Mouse (Mus musculus) cerebellum, adult 2 months (tissue): Measurements from ENCODE around the gene Rpia. TPM values are rescaled to one million over a fixed set of nuclear protein-coding genes. Genes with fewer than 3 reads are reported as not detected.

Experiments used
- DNase-seq, 2 experiments: peaks; one replicate each; pipeline ENCODE4 v3.0.0; 2021
- H3K27ac ChIP-seq: fragments of 200-500 bp; 2 replicates; pipeline ENCODE4 v1.5.1; 2012; ENCODE audit warnings: low read length, control low read depth, inconsistent platforms; ENCODE audit not compliant: insufficient read depth
- H3K27me3 ChIP-seq: fragments of 200-500 bp; 2 replicates; pipeline ENCODE4 v1.6.1; 2012; ENCODE audit warnings: inconsistent platforms, mild to moderate bottlenecking, low read length, moderate library complexity; ENCODE audit not compliant: control insufficient read depth, insufficient read depth
- H3K4me1 ChIP-seq: fragments of 200-500 bp; 2 replicates; pipeline ENCODE4 v1.6.1; 2011; ENCODE audit warnings: low read length; ENCODE audit not compliant: control insufficient read depth, insufficient read depth
- H3K4me3 ChIP-seq: fragments of 200-500 bp; replicated peaks from 2 replicates; pipeline ENCODE3; 2011; ENCODE audit warnings: mild to moderate bottlenecking, low read depth, low read length, control low read depth; ENCODE audit not compliant: insufficient read depth
- CTCF ChIP-seq: fragments of 200-500 bp; IDR thresholded peaks from 2 replicates; pipeline ENCODE4 v1.5.1; 2011; ENCODE audit warnings: low read depth, mild to moderate bottlenecking, control low read depth, low read length, moderate library complexity, borderline replicate concordance; ENCODE audit not compliant: insufficient read depth
- POLR2A ChIP-seq: fragments of 200-500 bp; IDR thresholded peaks from 2 replicates; pipeline ENCODE4 v1.6.1; 2011; ENCODE audit warnings: low read length, control low read depth, borderline replicate concordance; ENCODE audit not compliant: insufficient read depth
- WGBS: fragments of 180-500 bp; shearing (Covaris S2); methylation state at CpG from one replicate; pipeline ENCODE4 v1.1.7; 2018; 5-methylcytosine and 5-hydroxymethylcytosine counted together
- polyA plus RNA-seq: library from polyadenylated mRNA; depleted of rRNA; stranded (reverse); fragments of >200 nt; gene quantifications from 2 replicates; pipeline ENCODE4 v1.2.3, GENCODE M21; 2012

Gene Rpia
- polyA plus RNA-seq, 1 experiment: 18.4 TPM

- WGBS: 76% methylated on average over 10 of the region's 10 CpGs
- TF ChIP-seq POLR2A: no peak
- TF ChIP-seq CTCF: no peak
- no peaks in the 10 kb centered on the region for H3K27me3 ChIP-seq
- H3K4me3 ChIP-seq: no peak overlapping the region
- no peaks in the 10 kb centered on the region for H3K4me1 ChIP-seq
- no peak overlapping the region for H3K27ac ChIP-seq
- no peak for DNase-seq
These were observed 37.2 kb downstream of the Rpia start for GRCm38 (mm10) chr6:70754833-70755232.

DNA sequence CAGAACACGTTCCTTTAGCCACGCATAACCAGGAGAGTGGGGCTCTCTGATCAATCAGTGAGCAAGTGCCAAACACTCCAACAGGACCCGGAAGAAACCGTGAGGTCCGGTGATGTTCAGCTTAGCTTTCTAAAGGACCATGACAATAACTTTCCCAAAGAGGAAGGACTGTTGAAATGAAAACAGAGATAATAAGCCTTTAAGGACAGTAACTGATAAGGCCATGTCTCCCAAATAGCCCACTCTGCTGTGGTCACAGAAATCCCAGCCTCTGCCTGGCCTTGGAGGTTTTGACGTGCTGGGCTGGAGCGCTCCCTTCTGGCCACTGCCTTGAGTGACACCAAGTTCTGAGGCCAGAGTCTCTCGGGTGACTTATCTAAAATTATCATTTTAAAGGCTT, 39.7 kb downstream of the Rpia start:
- WGBS: 66% methylated on average over 8 of the region's 8 CpGs
- Histone ChIP-seq H3K27me3 (no peaks in the 10 kb centered on the region), H3K4me3 (no peak overlapping the region), H3K4me1 (no peaks in the 10 kb centered on the region), H3K27ac (no peak overlapping the region)
- DNase-seq: no peak
- TF ChIP-seq POLR2A: no peak
- peak; percentile 68 for TF ChIP-seq CTCF

- Histone ChIP-seq H3K4me3 (no peak overlapping the region), H3K4me1 (no peaks in the 10 kb centered on the region), H3K27ac (no peak overlapping the region), H3K27me3 (no peaks in the 10 kb centered on the region)
- DNase-seq: no peak
- WGBS: 84% methylated on average over 6 of the region's 6 CpGs
- no peak for TF ChIP-seq POLR2A
- no peak for TF ChIP-seq CTCF
These were observed 40.1 kb downstream of the Rpia start for GRCm38 (mm10) chr6:70751898-70752273.

- DNase-seq: no peak
- TF ChIP-seq CTCF (no peak), POLR2A (no peak)
- Histone ChIP-seq H3K4me1 (no peaks in the 10 kb centered on the region), H3K4me3 (no peak overlapping the region), H3K27ac (no peak overlapping the region), H3K27me3 (no peaks in the 10 kb centered on the region)
- WGBS: 88% methylated on average over 8 of the region's 8 CpGs
These were observed 40.7 kb downstream of the Rpia start for GRCm38 (mm10) chr6:70751251-70751897.

- Histone ChIP-seq H3K4me3 (no peak overlapping the region), H3K27ac (no peak overlapping the region), H3K4me1 (no peaks in the 10 kb centered on the region), H3K27me3 (no peaks in the 10 kb centered on the region)
- TF ChIP-seq POLR2A: no peak
- TF ChIP-seq CTCF: no peak
- WGBS: 88% methylated on average over 1 of the region's 1 CpGs
- DNase-seq: no peak
These were observed 42.3 kb downstream of the Rpia start for GRCm38 (mm10) chr6:70749750-70750149.

DNA sequence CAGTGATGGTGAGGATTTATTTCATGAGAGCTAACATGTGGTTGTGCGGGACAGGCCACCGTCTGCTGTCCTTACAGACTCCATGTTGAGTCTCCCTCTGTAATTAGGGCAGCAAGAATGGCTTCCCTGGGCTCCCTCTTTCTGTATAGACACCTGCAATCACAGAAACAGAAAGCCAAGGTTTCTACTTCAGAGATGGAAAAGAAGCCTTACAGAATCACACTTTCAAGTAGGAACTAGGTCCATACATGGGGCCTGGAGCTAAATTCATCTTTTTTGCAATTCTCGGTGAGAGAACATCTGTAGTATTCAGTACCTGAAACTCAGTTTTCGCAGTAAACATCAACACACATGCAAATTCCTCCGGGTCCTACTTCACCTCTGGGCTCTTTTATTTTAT, 44.3 kb downstream of the Rpia start:
- H3K4me1 ChIP-seq: peaks cover 4% of the 10 kb centered on the region; the same call in 1 of the 2 replicates
- H3K4me3 ChIP-seq: no peak overlapping the region
- no peak for DNase-seq
- no peak overlapping the region for H3K27ac ChIP-seq
- 96% methylated on average over 5 of the region's 5 CpGs for WGBS
- H3K27me3 ChIP-seq: no peaks in the 10 kb centered on the region
- TF ChIP-seq CTCF (no peak), POLR2A (no peak)

GRCm38 (mm10) chr6:70743902-70744301, 48.1 kb downstream of the Rpia start:
- WGBS: 32% methylated on average over 5 of the region's 5 CpGs
- no peak for DNase-seq
- no peaks in the 10 kb centered on the region for H3K27me3 ChIP-seq
- no peak overlapping the region for H3K27ac ChIP-seq
- TF ChIP-seq POLR2A (no peak), CTCF (no peak)
- H3K4me3 ChIP-seq: no peak overlapping the region
- peaks cover 4% of the 10 kb centered on the region; the same call in 1 of the 2 replicates for H3K4me1 ChIP-seq

- DNase-seq: no peak
- TF ChIP-seq POLR2A (no peak), CTCF (no peak)
- 71% methylated on average over 4 of the region's 4 CpGs for WGBS
- peaks cover 4% of the 10 kb centered on the region; the same call in 1 of the 2 replicates for H3K4me1 ChIP-seq
- no peaks in the 10 kb centered on the region for H3K27me3 ChIP-seq
- no peak overlapping the region for H3K4me3 ChIP-seq
- H3K27ac ChIP-seq: no peak overlapping the region
These were observed 49.2 kb downstream of the Rpia start for GRCm38 (mm10) chr6:70742833-70743232.

GRCm38 (mm10) chr6:70740535-70740934, 51.5 kb downstream of the Rpia start:
- DNase-seq: no peak
- no peak for TF ChIP-seq POLR2A
- TF ChIP-seq CTCF: no peak
- Histone ChIP-seq H3K4me3 (no peak overlapping the region), H3K27ac (no peak overlapping the region), H3K27me3 (no peaks in the 10 kb centered on the region), H3K4me1 (peaks cover 4% of the 10 kb centered on the region; the same call in 1 of the 2 replicates)
